Mouse (Mus musculus): ENCODE data around the gene Gfm2. TPM values are rescaled to one million over a fixed set of nuclear protein-coding genes. Genes with fewer than 3 reads are reported as not detected.

Gene Gfm2
- total RNA-seq, 1 experiment from 2014 or later, result 47.8 TPM

Other genes starting within 250 kb of the Gfm2 start
- 1.3 and 1.6 TPM in 2 replicates for gene Gcnt4, start 213.2 kb upstream of the Gfm2 start, total RNA-seq (2021)
- not detected in 2 replicates for gene 1700029F12Rik, start 103.6 kb upstream of the Gfm2 start, total RNA-seq (2021)
- 6.9 and 10.1 TPM in 2 replicates for gene Fam169a, start 70.7 kb upstream of the Gfm2 start, total RNA-seq (2021)
- gene Gm6169, start 38.7 kb upstream of the Gfm2 start, total RNA-seq (2021), result 23.3 and 33.2 TPM in 2 replicates
- 71.3 and 76.8 TPM in 2 replicates for gene Nsa2, start within 50 bp of the Gfm2 start, total RNA-seq (2021)
- 20.3 and 26.6 TPM in 2 replicates for gene Hexb, start 60.4 kb downstream of the Gfm2 start, total RNA-seq (2021)
- 5.9 and 6.1 TPM in 2 replicates for gene Enc1, start 103.2 kb downstream of the Gfm2 start, total RNA-seq (2021)

All from adrenal gland, postnatal 25 days (tissue).